Mouse (Mus musculus) testis, postnatal 14 days (tissue): ENCODE data around the gene Wnt7b.

ENCODE experiments used
- DNase-seq: peaks from one replicate; pipeline ENCODE4 v3.0.0; 2021; ENCODE audit warnings: low spot score

The Wnt7b gene

GRCm38 (mm10) chr15:85601202-85601601 is 18.9 kb upstream of the Wnt7b start:
- DNase-seq, result no peak

DNA sequence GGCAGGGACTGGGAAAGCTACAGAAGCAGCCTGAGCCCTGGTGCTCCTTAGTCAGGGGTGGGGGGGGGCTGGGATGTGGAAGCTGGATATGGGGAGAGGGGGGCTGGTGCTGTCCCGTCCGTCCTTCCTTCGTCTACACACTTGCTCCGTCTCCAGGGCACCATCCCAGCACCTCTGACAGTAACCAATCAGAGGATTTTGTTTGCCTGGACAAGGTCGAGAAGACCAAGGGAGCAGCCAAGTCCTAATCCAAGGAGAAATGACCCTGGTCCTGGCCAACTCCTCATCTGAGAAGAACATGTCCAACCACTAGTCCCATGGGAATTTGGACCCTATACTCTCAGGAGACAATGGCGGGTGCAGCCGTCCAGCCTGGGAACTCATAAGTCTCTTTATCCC is 18.4 kb upstream of the Wnt7b start:
- peak; percentile 68 for DNase-seq

GRCm38 (mm10) chr15:85599887-85600695 is 17.8 kb upstream of the Wnt7b start:
- DNase-seq, result peak; percentile 83

DNA sequence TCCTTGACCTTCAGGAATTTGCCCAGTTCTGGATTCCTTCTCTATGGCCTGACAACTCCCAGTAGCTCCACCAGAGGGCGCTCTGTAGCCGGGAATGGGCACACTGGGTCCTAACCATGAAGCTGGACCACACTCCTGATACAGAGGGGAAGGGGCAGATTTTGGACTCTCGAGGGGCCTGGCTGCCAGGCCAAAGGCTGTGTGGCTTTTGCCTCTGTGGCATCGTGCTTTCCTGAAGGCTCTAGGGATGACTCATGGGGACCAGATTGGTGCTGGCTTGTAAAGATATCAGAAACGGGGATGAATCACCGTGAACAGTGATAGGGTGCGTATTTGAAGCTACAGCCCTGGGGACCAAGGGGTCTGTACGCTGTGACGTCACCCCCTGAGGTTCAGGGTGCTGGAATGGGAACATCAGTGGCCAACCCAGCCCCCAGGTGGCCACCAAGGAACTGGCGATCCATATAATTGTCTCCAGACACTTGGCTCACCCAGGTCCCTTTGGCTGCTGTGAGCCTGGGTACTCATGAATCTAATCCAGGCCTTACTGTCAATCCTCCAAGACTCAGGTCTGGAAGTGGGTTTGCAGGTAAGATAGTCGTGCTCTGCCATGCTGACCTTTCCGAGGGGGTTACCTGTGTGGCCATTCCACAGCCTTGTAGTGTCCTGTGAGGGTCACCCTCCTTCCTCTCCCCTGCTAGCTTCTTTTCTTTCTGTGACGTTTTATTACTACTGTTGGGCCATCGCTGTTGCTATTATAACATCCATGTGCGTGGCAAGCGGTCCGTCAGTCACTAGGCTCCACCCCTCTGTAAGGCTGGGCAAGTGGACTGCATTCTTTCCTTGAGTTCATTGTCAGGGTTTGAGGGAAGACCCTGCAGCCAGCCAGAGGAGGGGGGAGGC is 17.0 kb upstream of the Wnt7b start:
- peak; percentile 69 for DNase-seq

GRCm38 (mm10) chr15:85598443-85598842 is 16.2 kb upstream of the Wnt7b start:
- no peak for DNase-seq

GRCm38 (mm10) chr15:85597403-85597802 is 15.1 kb upstream of the Wnt7b start:
- no peak for DNase-seq

- no peak for DNase-seq
Measured at GRCm38 (mm10) chr15:85592674-85593073, 10.4 kb upstream of the Wnt7b start.

GRCm38 (mm10) chr15:85590831-85591230 is 8.6 kb upstream of the Wnt7b start:
- no peak for DNase-seq

GRCm38 (mm10) chr15:85583504-85583903 is 1.2 kb upstream of the Wnt7b start:
- DNase-seq, result peak; percentile 50

GRCm38 (mm10) chr15:85583024-85583423 is 751 bp upstream of the Wnt7b start:
- DNase-seq, result peak; percentile 58

DNA sequence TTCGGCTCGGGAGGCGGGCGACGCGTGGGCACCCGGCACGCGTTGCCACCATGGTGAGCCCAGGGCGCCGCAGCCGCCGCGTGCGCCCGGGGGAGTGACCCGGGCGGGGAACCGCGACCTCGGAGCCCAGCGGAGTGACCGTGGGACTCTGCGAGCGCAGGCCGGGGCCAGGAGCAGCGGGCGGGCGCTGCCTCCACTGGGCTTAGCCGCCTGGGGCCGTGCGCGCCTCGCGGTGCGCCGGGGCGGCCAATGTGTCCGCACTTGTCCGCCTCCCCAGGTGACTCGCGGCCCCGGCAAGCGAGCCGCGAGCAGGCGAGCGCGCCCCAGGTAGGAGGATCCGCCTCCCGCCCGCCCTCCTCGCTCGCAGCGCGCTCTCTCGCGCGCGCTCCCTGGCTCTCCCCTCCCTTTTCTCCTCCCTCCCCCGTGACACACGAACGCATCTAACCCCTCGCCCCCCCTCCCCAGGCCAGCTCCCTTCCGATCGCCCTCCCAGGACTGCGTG is 659 bp downstream of the Wnt7b start:
- DNase-seq, result no peak

- no peak for DNase-seq
Measured at GRCm38 (mm10) chr15:85580934-85581562, 1.2 kb downstream of the Wnt7b start.

- DNase-seq, result no peak
Measured at GRCm38 (mm10) chr15:85580483-85580882, 1.8 kb downstream of the Wnt7b start.

GRCm38 (mm10) chr15:85577583-85578460 is 4.5 kb downstream of the Wnt7b start:
- no peak for DNase-seq

GRCm38 (mm10) chr15:85576511-85577440 is 5.5 kb downstream of the Wnt7b start:
- DNase-seq, result no peak

DNA sequence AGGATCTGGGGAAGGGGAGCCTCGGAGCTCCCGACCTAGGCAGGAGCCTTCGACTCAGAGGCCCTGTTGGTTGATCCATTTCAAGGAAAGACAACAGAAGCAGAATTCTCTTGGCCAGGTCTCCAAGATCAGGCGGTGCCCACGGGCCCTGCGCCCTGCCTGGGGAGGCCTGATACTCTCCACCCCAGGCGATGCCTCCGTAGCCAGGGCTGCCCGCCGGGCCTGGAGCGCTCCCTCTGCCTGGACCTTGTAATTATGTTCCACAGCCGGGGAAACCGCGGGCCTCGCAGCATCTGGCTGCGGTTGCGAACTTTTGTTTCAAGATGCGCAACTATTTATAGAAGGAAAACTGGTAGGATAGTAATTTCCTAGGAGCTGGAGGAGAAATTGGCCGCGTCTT is 6.2 kb downstream of the Wnt7b start:
- DNase-seq, result peak; percentile 42

- DNase-seq, result no peak
Measured at GRCm38 (mm10) chr15:85574558-85574957, 7.7 kb downstream of the Wnt7b start.

DNA sequence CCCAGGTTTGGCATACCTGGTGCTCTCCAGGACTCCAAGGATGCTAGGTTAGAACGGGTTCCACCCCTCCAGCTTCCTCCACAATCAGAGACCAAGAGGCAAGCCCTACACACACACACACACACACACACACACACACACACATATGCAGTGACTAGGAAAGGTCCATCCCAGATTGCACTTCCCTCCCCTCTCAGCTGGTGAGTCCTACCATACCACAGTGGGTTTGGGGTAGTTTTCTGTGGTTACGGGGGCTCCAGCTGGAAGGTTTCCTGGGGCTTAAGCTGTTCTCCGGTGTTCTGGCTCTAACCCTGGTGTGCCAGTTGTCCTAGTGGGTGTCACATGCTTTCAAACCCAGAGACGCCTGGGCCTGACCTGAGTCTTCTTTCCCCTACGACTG is 8.2 kb downstream of the Wnt7b start:
- DNase-seq, result no peak

DNA sequence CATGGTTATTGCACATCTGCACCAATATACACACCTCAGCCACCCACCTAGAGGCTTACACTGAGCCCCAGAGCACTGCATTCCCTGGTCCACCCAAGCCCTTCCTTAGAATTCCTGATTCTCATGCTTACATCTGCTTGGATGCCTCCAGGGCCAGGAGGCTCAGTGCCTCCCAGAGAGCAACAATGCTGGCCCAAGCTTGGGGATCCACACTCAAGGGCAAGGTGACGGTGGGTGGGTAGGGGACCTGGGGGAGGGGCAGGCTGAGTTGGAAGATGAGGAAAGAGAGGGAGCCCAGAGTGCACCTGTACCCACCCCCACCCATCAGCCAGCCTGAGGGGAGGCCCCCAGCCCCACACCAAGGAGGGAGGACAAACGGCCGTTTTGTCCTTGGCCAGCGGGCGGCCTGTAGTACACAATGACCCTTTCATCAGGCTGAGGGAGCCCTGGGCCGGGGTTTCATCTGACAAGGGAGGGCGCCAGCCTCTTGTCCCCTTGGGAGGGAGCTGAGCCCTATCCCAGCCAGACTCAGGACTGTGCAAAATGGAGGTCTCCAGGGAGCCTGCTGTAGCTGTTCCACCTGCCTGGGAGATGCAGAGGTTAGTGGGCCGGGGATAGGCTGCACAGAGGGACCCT is 9.5 kb downstream of the Wnt7b start:
- DNase-seq, result no peak
